Mouse (Mus musculus) hindbrain, embryonic 10.5 days (tissue): ENCODE results near the gene Kif12. TPM values are rescaled to one million over a fixed set of nuclear protein-coding genes. Genes with fewer than 3 reads are reported as not detected.
A peak's percentile ranks its signal among the peaks of the same experiment; 100 is the strongest.

ENCODE experiments used
- DNase-seq: peaks from one replicate; pipeline ENCODE4 v3.0.0-alpha.2; 2017; ENCODE audit warnings: low spot score
- H3K27ac ChIP-seq: fragments of 300-500 bp; sonication (generic); 2 replicates; pipeline ENCODE4 v1.5.1; 2016; ENCODE audit warnings: mild to moderate bottlenecking, moderate library complexity
- H3K27me3 ChIP-seq: fragments of 300-500 bp; sonication (generic); 2 replicates; pipeline ENCODE4 v1.6.1; 2016; ENCODE audit warnings: mild to moderate bottlenecking; ENCODE audit not compliant: poor library complexity, insufficient read depth, severe bottlenecking
- H3K36me3 ChIP-seq: fragments of 300-500 bp; sonication (generic); 2 replicates; pipeline ENCODE4 v1.6.1; 2016; ENCODE audit warnings: mild to moderate bottlenecking, moderate library complexity
- H3K4me1 ChIP-seq: fragments of 300-500 bp; sonication (generic); replicated peaks from 2 replicates; pipeline ENCODE4 v1.6.1; 2016; ENCODE audit warnings: mild to moderate bottlenecking
- H3K4me3 ChIP-seq: fragments of 300-500 bp; sonication (generic); 2 replicates; pipeline ENCODE4 v1.5.1; 2016; ENCODE audit warnings: mild to moderate bottlenecking, moderate library complexity
- H3K9me3 ChIP-seq: fragments of 300-500 bp; sonication (generic); 2 replicates; pipeline ENCODE4 v1.6.1; 2016; ENCODE audit warnings: mild to moderate bottlenecking, moderate library complexity
- WGBS: fragments of 180-500 bp; shearing (Covaris S2); methylation state at CpG from one replicate; pipeline ENCODE4 v1.1.7; 2016; 5-methylcytosine and 5-hydroxymethylcytosine counted together
- polyA plus RNA-seq: library from polyadenylated mRNA; unstranded; fragments of >200 nt; fragmentation: Nextera tagmentation; extraction: Ambion mirVana; gene quantifications from 2 replicates; pipeline ENCODE4 v1.2.1, GENCODE M21; 2016

Gene Kif12
- polyA plus RNA-seq, 1 experiment from 2014 or later = 0.04 TPM

DNA sequence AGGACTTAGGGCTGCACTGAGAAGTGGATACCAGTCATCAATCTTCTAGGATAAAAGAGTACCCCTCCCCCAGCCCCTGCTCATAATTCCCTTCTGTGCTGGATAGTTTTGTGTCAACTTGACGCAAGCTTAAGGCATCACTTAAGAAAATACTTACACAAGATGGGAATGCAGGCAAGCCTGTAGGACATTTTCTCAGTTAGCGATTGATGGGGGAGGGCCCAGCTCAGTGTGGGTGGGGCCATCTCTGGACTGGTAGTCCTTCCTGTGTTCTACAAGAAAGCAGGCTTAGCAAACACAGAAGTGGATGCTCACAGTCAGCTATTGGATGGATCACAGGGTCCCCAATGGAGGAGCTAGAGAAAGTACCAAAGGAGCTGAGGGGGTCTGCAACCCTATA, 22.4 kb upstream of the Kif12 start:
- WGBS = 83% methylated on average over 2 of the region's 2 CpGs
- Histone ChIP-seq H3K4me3 (no peak overlapping the region), H3K9me3 (no peaks in the 10 kb centered on the region), H3K27me3 (no peaks in the 10 kb centered on the region), H3K4me1 (peaks cover 11% of the 10 kb centered on the region; the same call in 1 of the 2 replicates), H3K27ac (no peak overlapping the region), H3K36me3 (no peaks in the 10 kb centered on the region)
- DNase-seq = no peak

DNA sequence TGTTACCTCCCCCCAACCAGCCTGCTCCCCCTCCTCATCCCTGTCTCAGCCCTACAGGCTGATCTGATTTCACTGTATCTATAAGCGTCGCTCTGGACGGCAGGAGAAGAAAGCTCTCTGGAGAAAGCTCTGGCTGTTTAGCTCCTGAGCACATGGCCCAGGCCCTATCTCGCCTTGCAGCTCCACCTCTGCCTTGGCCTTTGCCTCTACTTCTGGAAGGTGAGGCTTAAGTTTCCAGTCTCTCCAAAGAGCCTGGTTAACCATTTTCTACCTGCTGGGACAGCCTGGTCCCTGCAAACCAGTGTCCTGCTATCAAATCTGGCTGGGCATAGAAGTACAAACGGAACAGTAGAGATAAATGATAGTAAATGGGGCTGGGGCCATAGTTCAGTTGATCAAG, 19.7 kb upstream of the Kif12 start:
- H3K27ac ChIP-seq = no peak overlapping the region
- peaks cover 18% of the 10 kb centered on the region for H3K4me1 ChIP-seq
- H3K4me3 ChIP-seq = no peak overlapping the region
- H3K27me3 ChIP-seq = no peaks in the 10 kb centered on the region
- WGBS = 67% methylated on average over 5 of the region's 5 CpGs
- DNase-seq = no peak
- H3K36me3 ChIP-seq = no peaks in the 10 kb centered on the region
- H3K9me3 ChIP-seq = no peaks in the 10 kb centered on the region

DNA sequence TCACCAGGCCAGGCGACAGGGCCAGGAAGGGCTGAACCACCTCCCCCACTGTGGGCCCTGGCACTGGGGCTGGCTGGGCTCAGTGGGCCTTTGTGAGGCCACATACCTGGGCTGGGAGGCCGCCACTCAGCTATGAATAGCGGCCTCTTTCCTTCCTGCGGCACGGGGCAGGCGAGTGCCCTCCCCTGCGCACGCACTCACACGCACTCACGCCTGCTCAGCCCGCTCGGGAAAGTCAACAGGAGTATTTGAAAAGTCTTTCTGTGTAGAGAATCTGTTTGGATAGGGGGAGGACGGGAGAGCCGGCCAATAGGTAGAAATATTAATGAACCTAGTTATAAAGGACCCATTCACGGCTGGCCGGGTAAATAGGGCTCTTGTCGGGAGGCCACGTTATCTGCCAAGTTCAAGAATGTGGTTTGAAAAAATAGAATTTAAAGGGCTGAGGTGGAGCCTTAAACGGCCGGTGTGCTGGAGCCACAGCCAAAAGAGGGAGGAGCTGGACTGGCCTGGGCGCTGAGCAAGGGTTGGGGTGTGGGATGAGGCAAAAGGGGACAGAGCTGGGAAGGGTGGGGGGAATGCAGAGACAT, 14.4 kb upstream of the Kif12 start:
- Histone ChIP-seq H3K27me3 (peaks cover 5% of the 10 kb centered on the region; the same call in 1 of the 2 replicates), H3K9me3 (no peaks in the 10 kb centered on the region), H3K27ac (no peak overlapping the region; the same call in 1 of the 2 replicates), H3K36me3 (no peaks in the 10 kb centered on the region), H3K4me1 (peaks cover 24% of the 10 kb centered on the region), H3K4me3 (no peak overlapping the region)
- WGBS = 65% methylated on average over 21 of the region's 21 CpGs
- no peak for DNase-seq

DNA sequence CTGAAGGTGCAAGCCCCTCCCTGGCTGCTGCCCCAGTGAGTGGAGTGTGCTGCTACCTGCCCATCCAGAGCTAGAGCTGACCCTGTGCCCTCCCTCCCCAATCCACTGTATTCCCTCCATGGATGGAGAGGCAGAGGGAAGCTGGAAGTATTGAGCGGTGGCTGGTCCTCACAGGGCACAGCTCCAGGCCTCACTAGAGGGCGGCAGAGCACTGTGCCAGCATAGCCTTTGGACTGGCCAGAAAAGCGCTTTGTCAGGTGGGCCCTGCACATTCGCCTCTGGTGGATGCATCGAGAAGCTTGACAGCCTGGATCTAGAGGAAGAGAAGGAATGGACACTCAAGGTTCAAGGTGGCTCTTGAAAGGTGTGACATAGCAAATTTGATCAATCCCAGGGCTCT, 9.6 kb upstream of the Kif12 start:
- H3K9me3 ChIP-seq = no peaks in the 10 kb centered on the region
- H3K4me3 ChIP-seq = no peak overlapping the region
- H3K36me3 ChIP-seq = no peaks in the 10 kb centered on the region
- 15% methylated on average over 5 of the region's 5 CpGs for WGBS
- H3K27ac ChIP-seq = no peak overlapping the region
- H3K4me1 ChIP-seq = peaks cover 6% of the 10 kb centered on the region
- peak; percentile 69 for DNase-seq
- H3K27me3 ChIP-seq = peaks cover 5% of the 10 kb centered on the region; the same call in 1 of the 2 replicates

DNA sequence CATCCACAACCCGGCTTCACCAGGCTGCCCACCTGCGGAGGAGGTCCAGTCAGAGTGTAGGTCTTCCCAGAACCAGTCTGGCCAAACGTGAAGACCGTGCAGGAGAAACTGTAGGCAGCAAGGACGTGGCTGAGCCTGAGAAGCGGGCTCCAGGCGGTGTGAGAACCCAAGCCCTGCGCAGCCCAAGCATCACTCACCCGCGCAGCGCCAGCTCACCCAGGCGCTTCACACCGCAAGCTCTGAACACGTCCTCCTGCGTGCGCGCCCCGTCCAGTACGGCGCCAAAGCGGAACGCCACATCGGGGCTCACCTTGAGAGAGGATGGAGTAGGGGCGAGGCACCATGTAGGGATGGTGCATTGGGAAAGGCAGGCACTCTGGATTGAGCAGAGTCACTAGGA, 809 bp downstream of the Kif12 start:
- H3K36me3 ChIP-seq = no peaks in the 10 kb centered on the region
- WGBS = 49% methylated on average over 24 of the region's 24 CpGs
- H3K9me3 ChIP-seq = no peaks in the 10 kb centered on the region
- H3K27ac ChIP-seq = no peak overlapping the region
- no peak overlapping the region for H3K4me3 ChIP-seq
- H3K27me3 ChIP-seq = peaks cover 31% of the 10 kb centered on the region
- no peak for DNase-seq
- no peaks in the 10 kb centered on the region for H3K4me1 ChIP-seq

DNA sequence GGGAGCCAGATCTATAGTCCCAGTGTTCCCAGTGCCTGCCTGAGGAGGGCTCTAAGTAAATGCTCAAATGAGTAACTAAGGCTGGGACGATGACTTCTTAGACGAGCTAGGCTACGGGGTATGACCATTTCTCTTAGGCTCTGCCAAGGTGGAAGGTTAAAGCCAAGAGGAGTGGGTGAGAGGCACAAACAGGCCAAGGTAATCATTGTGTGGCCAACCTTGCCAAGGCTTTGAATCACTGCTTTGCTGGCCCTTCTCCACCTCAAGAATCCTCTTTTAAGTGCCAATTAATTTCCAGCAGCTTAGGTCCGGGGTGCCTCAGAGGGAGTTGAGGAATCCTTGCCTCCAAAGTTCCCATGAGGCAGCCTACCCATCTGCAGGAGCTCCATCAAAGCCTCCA, 1.9 kb downstream of the Kif12 start:
- WGBS = 88% methylated on average over 4 of the region's 4 CpGs
- H3K27ac ChIP-seq = no peak overlapping the region
- H3K36me3 ChIP-seq = no peaks in the 10 kb centered on the region

DNA sequence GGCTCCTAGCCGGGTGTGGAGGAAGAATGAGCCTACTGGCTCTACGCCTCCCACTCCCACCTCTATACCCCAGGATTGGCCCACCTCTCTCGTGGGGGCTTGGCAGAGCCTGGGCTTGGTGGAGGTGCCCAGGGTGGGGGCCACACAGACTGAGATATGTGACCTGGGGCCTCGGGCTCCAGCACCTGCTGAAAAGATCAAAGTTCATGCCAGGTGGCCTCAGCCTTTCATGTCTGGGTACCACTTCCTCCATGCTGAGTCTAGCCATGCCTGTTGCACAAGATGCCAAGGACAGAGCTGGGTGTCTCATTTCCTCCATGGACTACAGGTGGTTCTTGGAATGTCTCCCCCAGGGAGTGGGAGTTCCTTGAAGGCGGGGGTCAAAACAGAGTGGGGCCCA, 5.6 kb downstream of the Kif12 start:
- no peaks in the 10 kb centered on the region for H3K9me3 ChIP-seq
- H3K4me1 ChIP-seq = no peaks in the 10 kb centered on the region
- 88% methylated on average over 5 of the region's 5 CpGs for WGBS
- no peak for DNase-seq
- H3K27ac ChIP-seq = no peak overlapping the region
- no peak overlapping the region for H3K4me3 ChIP-seq
- peaks cover 16% of the 10 kb centered on the region for H3K27me3 ChIP-seq
- no peaks in the 10 kb centered on the region for H3K36me3 ChIP-seq

More for the DNA sequence above, 1.9 kb downstream of the Kif12 start:
- H3K4me1 ChIP-seq = no peaks in the 10 kb centered on the region
- peaks cover 31% of the 10 kb centered on the region for H3K27me3 ChIP-seq
- no peak overlapping the region for H3K4me3 ChIP-seq
- no peaks in the 10 kb centered on the region for H3K9me3 ChIP-seq
- no peak for DNase-seq

DNA sequence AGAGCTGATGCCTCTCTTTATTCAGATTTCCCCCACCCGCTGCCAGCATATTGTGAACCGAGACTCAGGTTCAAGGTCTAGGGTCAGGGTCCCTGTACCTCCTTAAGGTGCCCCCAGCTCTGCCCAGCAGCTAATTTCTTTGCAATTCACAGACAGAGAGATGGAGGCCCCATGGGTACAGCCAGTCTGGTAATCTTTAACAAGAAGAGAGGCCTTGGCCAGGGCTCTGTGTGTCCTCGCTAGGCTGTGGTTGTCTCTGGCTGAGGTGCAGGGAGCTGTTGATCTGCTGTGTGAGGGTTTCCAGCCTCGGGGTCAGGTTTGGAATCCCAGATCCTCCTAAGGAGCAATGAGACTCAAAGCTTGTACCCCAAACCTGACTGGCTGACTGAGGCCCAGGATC, 6.3 kb downstream of the Kif12 start:
- Histone ChIP-seq H3K4me1 (no peaks in the 10 kb centered on the region), H3K9me3 (no peaks in the 10 kb centered on the region), H3K27me3 (peaks cover 9% of the 10 kb centered on the region), H3K36me3 (no peaks in the 10 kb centered on the region), H3K27ac (no peak overlapping the region), H3K4me3 (no peak overlapping the region)
- DNase-seq = no peak
- 91% methylated on average over 4 of the region's 4 CpGs for WGBS

DNA sequence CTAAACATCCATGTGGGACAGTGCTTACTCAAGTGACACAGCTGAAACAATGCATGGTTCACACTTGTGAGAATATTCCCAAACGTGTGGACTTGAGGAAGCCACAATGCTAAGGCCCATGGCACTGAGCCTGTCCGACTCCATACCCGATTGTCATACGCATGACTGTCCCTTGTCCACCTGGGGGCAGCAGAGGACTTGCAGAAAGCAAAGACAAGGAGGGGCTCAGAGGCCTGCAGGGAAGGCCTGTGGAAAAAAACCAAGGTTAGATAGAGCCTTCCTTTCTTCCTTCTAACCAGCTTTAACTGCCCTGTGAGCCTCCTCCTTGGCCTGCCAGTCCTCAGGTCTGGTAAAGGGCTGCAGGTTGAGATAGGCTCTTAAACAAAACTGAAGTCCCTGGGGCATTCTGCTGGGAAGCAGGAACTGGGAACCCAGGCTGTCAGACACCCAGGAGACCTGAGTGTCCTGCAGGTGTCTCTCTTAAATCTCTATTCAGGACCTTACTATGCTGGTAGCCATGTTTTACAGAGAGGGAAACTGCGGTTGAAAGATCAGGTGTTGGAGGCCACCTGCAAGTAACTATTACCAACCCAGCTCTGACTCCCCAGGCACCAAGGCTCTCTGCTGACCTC, 12.9 kb downstream of the Kif12 start:
- DNase-seq = peak; percentile 84
- H3K36me3 ChIP-seq = no peaks in the 10 kb centered on the region
- H3K27ac ChIP-seq = 0 out of 2 replicates have a peak overlapping the region, but pooled peaks have one; percentile 31
- no peak overlapping the region for H3K4me3 ChIP-seq
- H3K27me3 ChIP-seq = no peaks in the 10 kb centered on the region
- WGBS = 16% methylated on average over 5 of the region's 5 CpGs
- no peaks in the 10 kb centered on the region for H3K4me1 ChIP-seq
- H3K9me3 ChIP-seq = no peaks in the 10 kb centered on the region

DNA sequence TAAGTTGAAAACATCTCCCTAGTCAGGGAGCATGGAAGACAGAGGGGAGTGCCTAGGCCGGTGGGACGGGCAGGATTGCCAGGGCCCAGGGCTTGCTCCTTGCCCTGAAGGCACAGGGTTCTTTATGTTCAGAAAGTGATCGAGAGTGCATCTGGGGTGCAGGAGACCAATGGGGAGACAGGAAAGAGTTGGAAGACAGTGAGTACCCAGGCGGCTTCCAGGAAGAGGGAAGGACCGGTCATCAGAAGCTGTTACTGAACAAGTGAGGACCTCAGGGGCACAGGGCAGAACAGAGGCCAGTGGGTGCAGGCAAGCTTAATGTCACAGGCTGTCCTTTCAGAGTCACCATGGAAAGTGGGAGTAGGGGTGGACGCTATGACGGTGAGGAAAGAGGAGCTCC, 13.7 kb downstream of the Kif12 start:
- Histone ChIP-seq H3K4me3 (no peak overlapping the region), H3K4me1 (no peaks in the 10 kb centered on the region), H3K27ac (no peak overlapping the region), H3K9me3 (no peaks in the 10 kb centered on the region), H3K27me3 (no peaks in the 10 kb centered on the region), H3K36me3 (no peaks in the 10 kb centered on the region)
- DNase-seq = no peak
- WGBS = 91% methylated on average over 7 of the region's 7 CpGs

DNA sequence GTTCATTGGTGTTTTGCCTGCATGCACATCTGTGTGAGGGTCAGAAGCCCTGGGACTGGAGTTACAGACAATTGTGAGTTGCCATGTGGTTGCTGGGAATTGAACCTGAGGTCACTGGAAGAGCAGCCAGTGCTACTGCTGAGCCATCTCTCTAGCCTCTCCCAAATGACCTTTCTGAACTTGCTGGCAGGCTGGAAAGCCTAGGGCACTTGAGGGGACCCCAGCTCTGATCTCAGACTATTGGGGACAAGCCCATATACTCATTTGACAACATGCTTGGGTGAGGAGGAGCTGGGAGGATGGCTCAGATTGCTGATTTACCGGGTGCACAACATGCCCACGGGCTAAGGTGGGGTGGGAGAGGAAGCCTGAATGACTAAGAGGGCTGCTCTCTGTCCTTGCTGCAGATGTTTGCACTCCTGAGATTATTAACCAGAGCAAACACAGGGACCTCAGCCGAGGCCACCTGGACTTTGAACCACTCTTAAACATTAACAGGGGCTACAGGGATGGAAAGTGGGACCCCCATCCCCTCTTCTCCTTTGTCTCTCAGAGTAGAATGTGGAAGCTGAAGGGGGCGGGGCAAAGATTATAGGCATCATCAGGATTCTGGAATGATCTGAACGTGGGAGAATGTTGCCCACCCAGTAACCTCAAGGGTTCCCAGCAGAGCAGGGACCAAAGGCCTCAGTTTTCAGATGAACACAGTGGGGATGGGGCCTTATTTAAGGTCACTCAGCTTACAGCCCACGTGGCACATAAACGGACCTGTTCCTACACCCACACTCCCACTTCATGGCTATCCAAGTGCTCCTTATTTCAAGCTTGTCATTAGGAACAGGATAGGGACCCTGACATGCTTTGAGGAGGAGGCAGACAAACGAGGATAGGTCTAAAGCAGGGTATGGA, 15.0 kb downstream of the Kif12 start:
- no peak for DNase-seq
- Histone ChIP-seq H3K27me3 (no peaks in the 10 kb centered on the region), H3K4me3 (no peak overlapping the region), H3K27ac (no peak overlapping the region), H3K4me1 (no peaks in the 10 kb centered on the region), H3K36me3 (no peaks in the 10 kb centered on the region), H3K9me3 (no peaks in the 10 kb centered on the region)
- WGBS = 65% methylated on average over 8 of the region's 8 CpGs

DNA sequence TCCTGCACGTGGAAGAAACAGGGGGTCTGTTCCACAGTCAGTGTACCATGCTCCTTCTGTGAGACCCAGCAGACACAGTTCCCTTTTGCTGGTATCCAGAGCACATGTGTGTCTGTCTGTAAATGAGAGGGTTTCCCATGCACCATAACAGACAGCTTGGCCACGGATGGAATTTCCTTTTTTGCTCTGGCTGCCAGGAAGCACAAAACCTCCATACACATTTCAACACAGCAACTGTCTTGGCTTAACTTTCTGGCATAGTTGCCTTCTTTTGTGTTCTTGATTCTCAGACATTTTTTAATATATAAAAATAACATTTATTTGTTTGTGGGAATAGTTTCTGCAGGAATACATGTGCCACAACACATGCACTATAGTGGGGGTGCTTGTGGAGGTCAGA, 16.3 kb downstream of the Kif12 start:
- Histone ChIP-seq H3K4me3 (no peak overlapping the region), H3K9me3 (no peaks in the 10 kb centered on the region)

DNA sequence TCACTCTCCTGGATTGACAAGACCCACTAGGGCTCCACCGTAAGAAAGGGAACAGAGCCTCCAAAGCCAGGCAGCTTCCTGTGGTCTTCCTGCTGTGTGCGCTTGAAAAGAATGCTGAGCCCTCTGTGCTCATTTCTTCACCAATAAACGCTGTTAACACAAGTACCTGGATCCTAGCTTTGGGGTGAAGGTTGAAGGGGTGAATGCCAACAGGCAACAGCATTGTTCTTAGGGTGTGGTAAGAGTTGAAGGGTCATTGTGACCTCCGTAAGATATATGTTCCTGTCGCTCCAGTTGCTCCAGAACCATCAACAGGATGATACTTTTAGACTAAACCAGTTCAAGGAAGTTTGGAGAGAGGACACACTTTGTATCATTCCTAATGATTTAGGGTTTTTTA, 17.2 kb downstream of the Kif12 start, which contains the start of gene Ambp:
Ambp (minus strand) TSS at position 101 of the 400 bp plus-strand sequence.
- Histone ChIP-seq H3K4me1 (no peaks in the 10 kb centered on the region), H3K27ac (no peak within 1 kb of the TSS), H3K4me3 (no peak within 1 kb of the TSS), H3K36me3 (no peaks in the 10 kb centered on the region), H3K27me3 (no peaks in the 10 kb centered on the region), H3K9me3 (no peaks in the 10 kb centered on the region)
- WGBS = 63% methylated on average over 5 of the region's 5 CpGs
- DNase-seq = no peak

More for the DNA sequence above, 16.3 kb downstream of the Kif12 start:
- no peak for DNase-seq
- Histone ChIP-seq H3K27ac (no peak overlapping the region), H3K4me1 (no peaks in the 10 kb centered on the region), H3K27me3 (no peaks in the 10 kb centered on the region), H3K36me3 (no peaks in the 10 kb centered on the region)
- WGBS = 57% methylated on average over 2 of the region's 2 CpGs
